Mouse (Mus musculus) liver, adult 2 months (tissue): ENCODE results near the gene Ctbp1. TPM values are rescaled to one million over a fixed set of nuclear protein-coding genes. Genes with fewer than 3 reads are reported as not detected.

Experiments
- DNase-seq: peaks from one replicate; pipeline ENCODE4 v3.0.0-alpha.2; 2011; ENCODE audit warnings: low read depth, low spot score; ENCODE audit errors: extremely low read depth
- H3K27ac ChIP-seq: fragments of 200-500 bp; replicated peaks from 2 replicates; pipeline ENCODE4 v1.5.1; 2012; ENCODE audit warnings: low read depth, mild to moderate bottlenecking, control low read depth, inconsistent platforms, low read length; ENCODE audit not compliant: insufficient read depth
- H3K27me3 ChIP-seq: fragments of 200-500 bp; 2 replicates; pipeline ENCODE4 v1.6.1; 2012; ENCODE audit warnings: mild to moderate bottlenecking, moderate library complexity, low read length, inconsistent platforms; ENCODE audit not compliant: control insufficient read depth, insufficient read depth
- H3K36me3 ChIP-seq: fragments of 200-500 bp; 2 replicates; pipeline ENCODE4 v1.6.1; 2012; ENCODE audit warnings: low read length, inconsistent platforms; ENCODE audit not compliant: control insufficient read depth, insufficient read depth
- H3K4me1 ChIP-seq: fragments of 200-500 bp; 2 replicates; pipeline ENCODE4 v1.6.1; 2011; ENCODE audit warnings: low read length; ENCODE audit not compliant: control insufficient read depth, insufficient read depth
- H3K4me3 ChIP-seq: fragments of 200-500 bp; 2 replicates; pipeline ENCODE4 v1.5.1; 2011; ENCODE audit warnings: low read depth, mild to moderate bottlenecking, control low read depth, low read length, moderate library complexity; ENCODE audit not compliant: insufficient read depth
- H3K79me2 ChIP-seq: fragments of 200-500 bp; 2 replicates; pipeline ENCODE4 v1.6.1; 2012; ENCODE audit warnings: inconsistent platforms, mild to moderate bottlenecking, low read length, moderate library complexity; ENCODE audit not compliant: control insufficient read depth, insufficient read depth
- H3K9ac ChIP-seq: fragments of 200-500 bp; 2 replicates; pipeline ENCODE4 v1.6.1; 2012; ENCODE audit warnings: low read depth, mild to moderate bottlenecking, control low read depth, inconsistent platforms, low read length
- CTCF ChIP-seq: fragments of 200-500 bp; IDR thresholded peaks from 2 replicates; pipeline ENCODE4 v1.5.1; 2011; ENCODE audit warnings: low read depth, low read length, control low read depth
- POLR2A ChIP-seq: fragments of 200-500 bp; IDR thresholded peaks from 2 replicates; pipeline ENCODE4 v1.6.1; 2011; ENCODE audit warnings: low read length, control low read depth; ENCODE audit not compliant: insufficient read depth; ENCODE audit errors: extremely low read depth
- WGBS: fragments of 180-500 bp; shearing (Covaris S2); methylation state at CpG from one replicate; pipeline ENCODE4 v1.1.7; 2018; 5-methylcytosine and 5-hydroxymethylcytosine counted together
- polyA plus RNA-seq: library from polyadenylated mRNA; depleted of rRNA; stranded (reverse); fragments of >200 nt; gene quantifications from 2 replicates; pipeline ENCODE4 v1.2.3, GENCODE M21; 2012; rRNA removed
- total RNA-seq: library from RNA; depleted of rRNA; stranded (reverse); fragments of >200 nt; gene quantifications from 2 replicates; pipeline ENCODE4 v1.2.3, GENCODE M21; 2014; rRNA removed

The Ctbp1 gene
- total and polyA plus RNA-seq, 2 experiments, result 26.1 to 97.6 TPM

GRCm38 (mm10) chr5:33203691-33204242, 71.0 kb downstream of the Ctbp1 start:
- no peaks in the 10 kb centered on the region for H3K27me3 ChIP-seq
- H3K36me3 ChIP-seq, result no peaks in the 10 kb centered on the region
- no peak overlapping the region; the same call in 1 of the 2 replicates for H3K4me3 ChIP-seq
- H3K27ac ChIP-seq, result no peak overlapping the region
- TF ChIP-seq POLR2A (no peak), CTCF (peak; percentile 81)
- 20% methylated on average over 9 of the region's 9 CpGs for WGBS
- no peaks in the 10 kb centered on the region for H3K79me2 ChIP-seq
- H3K4me1 ChIP-seq, result no peaks in the 10 kb centered on the region
- H3K9ac ChIP-seq, result no peak overlapping the region
- peak; percentile 62 for DNase-seq

GRCm38 (mm10) chr5:33203171-33203565, 71.6 kb downstream of the Ctbp1 start:
- H3K9ac ChIP-seq, result no peak overlapping the region
- DNase-seq, result no peak
- H3K4me1 ChIP-seq, result no peaks in the 10 kb centered on the region
- TF ChIP-seq POLR2A (no peak), CTCF (no peak)
- no peaks in the 10 kb centered on the region for H3K36me3 ChIP-seq
- H3K4me3 ChIP-seq, result no peak overlapping the region
- H3K27ac ChIP-seq, result no peak overlapping the region
- no peaks in the 10 kb centered on the region for H3K79me2 ChIP-seq
- no peaks in the 10 kb centered on the region for H3K27me3 ChIP-seq
- 70% methylated on average over 6 of the region's 6 CpGs for WGBS

- DNase-seq, result no peak
- Histone ChIP-seq H3K4me1 (no peaks in the 10 kb centered on the region), H3K36me3 (no peaks in the 10 kb centered on the region), H3K79me2 (no peaks in the 10 kb centered on the region), H3K9ac (no peak overlapping the region), H3K27me3 (no peaks in the 10 kb centered on the region), H3K4me3 (no peak overlapping the region), H3K27ac (no peak overlapping the region)
- 72% methylated on average over 13 of the region's 13 CpGs for WGBS
- TF ChIP-seq POLR2A (no peak), CTCF (no peak)
These were observed 72.2 kb downstream of the Ctbp1 start for GRCm38 (mm10) chr5:33202516-33203170.

GRCm38 (mm10) chr5:33201697-33202096, 73.1 kb downstream of the Ctbp1 start:
- no peak overlapping the region for H3K27ac ChIP-seq
- no peaks in the 10 kb centered on the region for H3K4me1 ChIP-seq
- 58% methylated on average over 13 of the region's 13 CpGs for WGBS
- TF ChIP-seq POLR2A (no peak), CTCF (no peak)
- no peaks in the 10 kb centered on the region for H3K36me3 ChIP-seq
- DNase-seq, result no peak
- H3K79me2 ChIP-seq, result no peaks in the 10 kb centered on the region
- no peaks in the 10 kb centered on the region for H3K27me3 ChIP-seq
- no peak overlapping the region for H3K9ac ChIP-seq
- no peak overlapping the region for H3K4me3 ChIP-seq

GRCm38 (mm10) chr5:33200071-33200470, 74.7 kb downstream of the Ctbp1 start:
- Histone ChIP-seq H3K9ac (no peak overlapping the region), H3K27me3 (no peaks in the 10 kb centered on the region), H3K79me2 (no peaks in the 10 kb centered on the region), H3K4me1 (no peaks in the 10 kb centered on the region), H3K36me3 (no peaks in the 10 kb centered on the region), H3K4me3 (no peak overlapping the region), H3K27ac (no peak overlapping the region)
- WGBS, result 35% methylated on average over 1 of the region's 1 CpGs
- no peak for TF ChIP-seq CTCF
- no peak for TF ChIP-seq POLR2A
- DNase-seq, result no peak

Other genes starting within 250 kb of the Ctbp1 start
- 0.34 and 0.55 TPM in 2 replicates for gene Slc5a1, start 170.8 kb downstream of the Ctbp1 start, total RNA-seq
- gene Slc5a1, start 170.8 kb downstream of the Ctbp1 start, polyA plus RNA-seq, result 0.22 and 0.36 TPM in 2 replicates
- gene Spon2, start 56.5 kb downstream of the Ctbp1 start, total RNA-seq, result 1.2 and 2.4 TPM in 2 replicates
- gene Spon2, start 56.5 kb downstream of the Ctbp1 start, polyA plus RNA-seq, result 5.3 and 11.1 TPM in 2 replicates
- gene Maea, start 60.5 kb upstream of the Ctbp1 start, total RNA-seq, result 24.8 and 26.0 TPM in 2 replicates
- 41.1 and 46.6 TPM in 2 replicates for gene Maea, start 60.5 kb upstream of the Ctbp1 start, polyA plus RNA-seq
- 4.2 and 4.4 TPM in 2 replicates for gene Uvssa, start 103.6 kb upstream of the Ctbp1 start, total RNA-seq
- gene Uvssa, start 103.6 kb upstream of the Ctbp1 start, polyA plus RNA-seq, result 2.5 and 3.4 TPM in 2 replicates
- gene Nkx1-1, start 159.0 kb upstream of the Ctbp1 start, total RNA-seq, result not detected in 2 replicates
- gene Nkx1-1, start 159.0 kb upstream of the Ctbp1 start, polyA plus RNA-seq, result not detected in 2 replicates